Mouse (Mus musculus): ENCODE measurements at regions not wholly inside any gene's neighbourhood (a gene's known extent, or its start where the extent isn't known, plus 50 kb on each side); places are given as distances from the start of the nearest gene placed in this dataset.

DNA sequence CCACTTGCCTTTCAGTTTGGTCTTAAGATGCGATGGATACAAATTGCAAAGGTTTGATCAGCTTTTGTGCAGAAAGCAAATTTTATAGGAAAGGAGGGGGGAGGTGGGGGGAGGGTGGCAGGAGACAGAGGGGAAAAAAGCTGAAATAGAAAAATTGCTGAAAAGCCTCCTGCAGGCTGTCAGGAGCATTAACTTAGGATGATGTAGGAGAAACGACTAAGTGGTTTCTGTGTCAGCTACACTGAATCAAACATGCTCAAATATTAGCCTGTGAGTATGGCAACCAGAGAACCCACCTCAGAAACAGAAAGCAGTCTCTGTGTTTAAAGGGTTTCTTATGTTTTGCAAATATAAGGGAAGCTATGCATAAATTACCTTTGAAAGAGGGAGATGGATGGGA is 819.6 kb downstream of the Gm9195 start:
- no peak for TF ChIP-seq POLR2A (IDR thresholded peaks at IDR 0.05; ENCODE audit: low read depth, low read length)
- TF ChIP-seq CTCF (conservative IDR thresholded peaks at IDR 0.05; ENCODE audit: insufficient read depth, insufficient read length, low read depth, low read length) = no peak
